Mouse (Mus musculus) intestine, embryonic 16.5 days (tissue): ENCODE measurements at regions not wholly inside any gene's neighbourhood (a gene's known extent, or its start where the extent isn't known, plus 50 kb on each side); places are given as distances from the start of the nearest gene placed in this dataset.

Experiments
- ATAC-seq: fragments of 200-750 bp; cut with Nextera tagmentation; 2 replicates; pipeline ENCODE4 v1.8.0; 2017; ENCODE audit warnings: moderate TSS enrichment, moderate library complexity
- H3K27ac ChIP-seq: fragments of 300-500 bp; sonication (generic); 2 replicates; pipeline ENCODE4 v1.5.1; 2014; ENCODE audit warnings: mild to moderate bottlenecking, low read length
- H3K27me3 ChIP-seq: fragments of 300-500 bp; sonication (generic); replicated peaks from 2 replicates; pipeline ENCODE4 v1.6.1; 2014; ENCODE audit warnings: low read length, control low read depth, mixed read lengths; ENCODE audit not compliant: control insufficient read depth, insufficient read depth
- H3K36me3 ChIP-seq: fragments of 300-500 bp; sonication (generic); 2 replicates; pipeline ENCODE4 v1.6.1; 2014; ENCODE audit warnings: low read length, control low read depth; ENCODE audit not compliant: control insufficient read depth, insufficient read depth
- H3K4me1 ChIP-seq: fragments of 300-500 bp; sonication (generic); 2 replicates; pipeline ENCODE4 v1.6.1; 2014; ENCODE audit warnings: low read length, control low read depth, mixed read lengths; ENCODE audit not compliant: control insufficient read depth, insufficient read depth
- H3K4me2 ChIP-seq: fragments of 300-500 bp; sonication (generic); 2 replicates; pipeline ENCODE4 v1.6.1; 2014; ENCODE audit warnings: low read depth, low read length, control low read depth
- H3K4me3 ChIP-seq: fragments of 300-500 bp; sonication (generic); 2 replicates; pipeline ENCODE4 v1.5.1; 2014; ENCODE audit warnings: mild to moderate bottlenecking, low read length
- H3K9ac ChIP-seq: fragments of 300-500 bp; sonication (generic); 2 replicates; pipeline ENCODE4 v1.6.1; 2014; ENCODE audit warnings: low read depth, low read length
- H3K9me3 ChIP-seq: fragments of 300-500 bp; sonication (generic); 2 replicates; pipeline ENCODE4 v1.6.1; 2016; ENCODE audit warnings: low read length, control low read depth; ENCODE audit not compliant: control insufficient read depth
- WGBS: fragments of 180-500 bp; shearing (Covaris S2); extraction: QIAGEN DNeasy Blood & Tissue Kit; methylation state at CpG from one replicate; pipeline ENCODE4 v1.1.7; 2014; 5-methylcytosine and 5-hydroxymethylcytosine counted together

- Histone ChIP-seq H3K4me3 (no peak overlapping the region), H3K27me3 (no peaks in the 10 kb centered on the region), H3K4me2 (no peak overlapping the region), H3K36me3 (no peaks in the 10 kb centered on the region), H3K4me1 (no peaks in the 10 kb centered on the region), H3K9ac (no peak overlapping the region), H3K9me3 (no peaks in the 10 kb centered on the region), H3K27ac (no peak overlapping the region)
- WGBS = 80% methylated on average over 4 of the region's 4 CpGs
- ATAC-seq = no peak
Measured at GRCm38 (mm10) chr10:23571013-23571412, 216.1 kb downstream of the Rps12 start.

- no peak for ATAC-seq
- H3K4me3 ChIP-seq = no peak overlapping the region
- no peaks in the 10 kb centered on the region for H3K9me3 ChIP-seq
Measured at GRCm38 (mm10) chr10:23569386-23569785, 217.7 kb downstream of the Rps12 start.

GRCm38 (mm10) chr10:23562273-23562885 is 211.8 kb upstream of the Eya4 start:
- H3K9ac ChIP-seq = no peak overlapping the region
- no peaks in the 10 kb centered on the region for H3K27me3 ChIP-seq
- no peak overlapping the region for H3K4me2 ChIP-seq
- no peak for ATAC-seq
- no peak overlapping the region for H3K4me3 ChIP-seq
- no peaks in the 10 kb centered on the region for H3K9me3 ChIP-seq
- no peak overlapping the region for H3K27ac ChIP-seq
- 62% methylated on average over 5 of the region's 5 CpGs for WGBS
- no peaks in the 10 kb centered on the region for H3K4me1 ChIP-seq
- no peaks in the 10 kb centered on the region for H3K36me3 ChIP-seq

More at GRCm38 (mm10) chr10:23569386-23569785, 217.7 kb downstream of the Rps12 start:
- Histone ChIP-seq H3K9ac (no peak overlapping the region), H3K27me3 (no peaks in the 10 kb centered on the region), H3K4me2 (no peak overlapping the region), H3K36me3 (no peaks in the 10 kb centered on the region), H3K27ac (no peak overlapping the region), H3K4me1 (no peaks in the 10 kb centered on the region)

GRCm38 (mm10) chr10:23559980-23560658 is 209.5 kb upstream of the Eya4 start:
- Histone ChIP-seq H3K9me3 (no peaks in the 10 kb centered on the region), H3K9ac (no peak overlapping the region), H3K4me1 (no peaks in the 10 kb centered on the region), H3K4me2 (no peak overlapping the region), H3K27ac (no peak overlapping the region), H3K36me3 (no peaks in the 10 kb centered on the region), H3K27me3 (no peaks in the 10 kb centered on the region), H3K4me3 (no peak overlapping the region)
- no peak for ATAC-seq

- ATAC-seq = no peak
- H3K4me1 ChIP-seq = no peaks in the 10 kb centered on the region
- H3K27ac ChIP-seq = no peak overlapping the region
- H3K9me3 ChIP-seq = no peaks in the 10 kb centered on the region
- no peak overlapping the region for H3K4me3 ChIP-seq
- H3K9ac ChIP-seq = no peak overlapping the region
- H3K4me2 ChIP-seq = no peak overlapping the region
- no peaks in the 10 kb centered on the region for H3K36me3 ChIP-seq
- no peaks in the 10 kb centered on the region for H3K27me3 ChIP-seq
- WGBS = 56% methylated on average over 3 of the region's 3 CpGs
Measured at GRCm38 (mm10) chr10:23557828-23558227, 207.2 kb upstream of the Eya4 start.

GRCm38 (mm10) chr10:23549207-23549606 is 198.6 kb upstream of the Eya4 start:
- Histone ChIP-seq H3K27me3 (no peaks in the 10 kb centered on the region), H3K4me1 (no peaks in the 10 kb centered on the region), H3K36me3 (no peaks in the 10 kb centered on the region), H3K27ac (no peak overlapping the region), H3K9ac (no peak overlapping the region), H3K4me3 (no peak overlapping the region), H3K4me2 (no peak overlapping the region), H3K9me3 (no peaks in the 10 kb centered on the region)
- 59% methylated on average over 3 of the region's 3 CpGs for WGBS
- ATAC-seq = no peak

GRCm38 (mm10) chr10:23548322-23548721 is 197.7 kb upstream of the Eya4 start:
- no peak for ATAC-seq
- 84% methylated on average over 6 of the region's 6 CpGs for WGBS

GRCm38 (mm10) chr10:23542712-23543111 is 192.1 kb upstream of the Eya4 start:
- no peak for ATAC-seq
- H3K4me1 ChIP-seq = no peaks in the 10 kb centered on the region
- H3K27me3 ChIP-seq = no peaks in the 10 kb centered on the region
- no peak overlapping the region for H3K4me2 ChIP-seq
- no peak overlapping the region for H3K27ac ChIP-seq
- H3K9ac ChIP-seq = no peak overlapping the region
- no peak overlapping the region for H3K4me3 ChIP-seq
- no peaks in the 10 kb centered on the region for H3K36me3 ChIP-seq
- WGBS = 86% methylated on average over 11 of the region's 11 CpGs
- no peaks in the 10 kb centered on the region for H3K9me3 ChIP-seq

More at GRCm38 (mm10) chr10:23548322-23548721, 197.7 kb upstream of the Eya4 start:
- no peaks in the 10 kb centered on the region for H3K4me1 ChIP-seq
- no peak overlapping the region for H3K9ac ChIP-seq
- no peak overlapping the region for H3K27ac ChIP-seq
- no peak overlapping the region for H3K4me2 ChIP-seq
- no peak overlapping the region for H3K4me3 ChIP-seq
- no peaks in the 10 kb centered on the region for H3K36me3 ChIP-seq
- no peaks in the 10 kb centered on the region for H3K9me3 ChIP-seq
- H3K27me3 ChIP-seq = no peaks in the 10 kb centered on the region

GRCm38 (mm10) chr10:23541914-23542313 is 191.3 kb upstream of the Eya4 start:
- H3K4me2 ChIP-seq = no peak overlapping the region
- no peak overlapping the region for H3K27ac ChIP-seq
- no peaks in the 10 kb centered on the region for H3K4me1 ChIP-seq
- no peaks in the 10 kb centered on the region for H3K36me3 ChIP-seq
- H3K9ac ChIP-seq = no peak overlapping the region
- no peaks in the 10 kb centered on the region for H3K9me3 ChIP-seq
- ATAC-seq = no peak
- H3K27me3 ChIP-seq = no peaks in the 10 kb centered on the region
- no peak overlapping the region for H3K4me3 ChIP-seq
- 51% methylated on average over 5 of the region's 5 CpGs for WGBS

GRCm38 (mm10) chr10:23534636-23535035 is 184.1 kb upstream of the Eya4 start:
- Histone ChIP-seq H3K4me2 (no peak overlapping the region), H3K9ac (no peak overlapping the region), H3K27me3 (no peaks in the 10 kb centered on the region), H3K36me3 (no peaks in the 10 kb centered on the region), H3K4me3 (no peak overlapping the region), H3K9me3 (no peaks in the 10 kb centered on the region), H3K4me1 (no peaks in the 10 kb centered on the region), H3K27ac (no peak overlapping the region)
- no peak for ATAC-seq
